Mouse (Mus musculus) layer of hippocampus, adult 2 months (tissue): ENCODE measurements around the gene Mat2a. TPM values are rescaled to one million over a fixed set of nuclear protein-coding genes. Genes with fewer than 3 reads are reported as not detected.

Experiments used
- DNase-seq, 2 experiments: peaks; one replicate each; pipeline ENCODE4 v3.0.0; 2022; ENCODE audit warnings: low spot score in 2 of 2
- H3K27ac ChIP-seq: fragments of 200-600 bp; 2 replicates; pipeline ENCODE4 v1.8.1; 2022
- H3K4me3 ChIP-seq: fragments of 200-600 bp; 2 replicates; pipeline ENCODE4 v1.8.1; 2022; ENCODE audit warnings: mild to moderate bottlenecking
- CTCF ChIP-seq: fragments of 200-600 bp; conservative IDR thresholded peaks from 2 replicates; pipeline ENCODE4 v1.8.1; 2022; ENCODE audit warnings: antibody characterized with exemption, mild to moderate bottlenecking, moderate library complexity
- total RNA-seq, 2 experiments: library from RNA; stranded (reverse); gene quantifications; 2 replicates each; pipeline ENCODE4 v1.2.3; 2021

The Mat2a gene
- total RNA-seq, 2 experiments from 2014 or later, result 172 to 195 TPM

DNA sequence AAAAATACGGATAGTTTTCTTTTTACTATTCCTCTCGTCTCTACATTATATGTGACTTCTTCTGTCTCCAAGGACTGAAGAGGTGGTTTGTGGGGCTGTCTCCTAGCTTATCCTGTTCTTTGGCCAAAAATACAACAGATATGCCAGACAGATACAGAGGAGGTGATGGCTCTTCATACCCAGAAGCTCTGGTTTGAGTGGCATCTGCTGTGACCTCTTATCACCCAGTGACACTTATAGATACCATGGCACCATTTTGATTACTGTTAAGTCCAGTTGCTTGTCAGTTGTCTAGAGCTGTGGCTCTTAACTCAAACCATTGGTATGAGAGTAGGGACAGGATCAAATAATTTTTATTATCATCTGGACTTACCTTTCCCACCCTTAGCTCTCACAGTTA is 8.1 kb upstream of the Mat2a start:
- no peak for DNase-seq
- no peak for TF ChIP-seq CTCF

DNA sequence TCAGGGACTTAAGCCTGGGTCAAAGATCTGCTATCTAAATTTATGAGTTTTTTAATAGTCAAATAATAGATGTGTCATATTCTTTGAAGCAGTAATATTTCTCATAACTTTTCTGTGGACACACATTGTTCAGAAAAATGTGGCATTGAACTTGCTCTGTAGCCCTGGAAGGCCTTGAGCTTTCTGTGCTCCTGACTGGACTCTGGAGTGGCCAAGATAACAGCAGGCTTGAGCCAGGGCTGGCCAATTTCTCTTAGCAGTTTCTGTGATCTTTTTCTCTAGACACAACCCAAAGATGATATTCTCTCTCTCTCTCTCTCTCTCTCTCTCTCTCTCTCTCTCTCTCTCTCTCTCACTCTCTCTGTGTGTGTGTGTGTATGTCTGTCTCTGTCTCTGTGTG is 5.7 kb upstream of the Mat2a start:
- DNase-seq, result no peak
- no peak for TF ChIP-seq CTCF
- no peak overlapping the region for H3K4me3 ChIP-seq

More for the DNA sequence above, 8.1 kb upstream of the Mat2a start:
- H3K4me3 ChIP-seq, result no peak overlapping the region
- no peak overlapping the region for H3K27ac ChIP-seq

DNA sequence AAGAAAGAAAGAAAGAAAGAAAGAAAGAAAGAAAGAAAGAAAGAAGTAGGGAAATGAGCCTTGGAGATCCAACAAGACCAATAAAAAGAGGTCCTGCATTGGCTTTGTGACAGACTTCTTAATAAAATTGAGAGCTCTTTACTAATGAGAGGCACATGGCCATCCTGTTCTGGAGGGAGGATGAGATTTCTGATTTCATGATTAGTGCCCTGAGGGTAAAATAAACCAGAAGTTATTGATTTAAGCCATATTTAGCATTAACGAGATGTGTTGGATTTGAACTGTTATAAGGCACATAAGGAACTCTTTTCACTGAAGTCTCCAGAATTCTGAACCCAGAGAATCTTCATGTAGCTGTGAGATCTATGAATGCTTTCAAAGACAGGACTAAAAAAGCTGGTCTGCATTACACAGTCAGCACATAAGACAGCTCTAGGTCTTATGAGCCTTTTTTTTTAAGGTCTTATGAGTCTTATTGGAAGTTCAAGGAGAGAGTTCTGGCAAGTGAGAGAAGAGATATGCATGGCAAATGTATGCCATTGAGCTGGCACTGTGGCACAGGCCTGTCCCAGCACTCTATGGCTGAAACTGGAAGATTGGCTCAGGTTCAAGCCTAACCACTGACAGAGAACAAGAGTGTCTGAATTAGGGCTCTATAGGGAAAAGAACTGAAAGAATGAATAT is 3.7 kb upstream of the Mat2a start:
- H3K4me3 ChIP-seq, result no peak overlapping the region
- no peak overlapping the region for H3K27ac ChIP-seq
- TF ChIP-seq CTCF, result no peak
- no peak for DNase-seq

More for the DNA sequence above, 5.7 kb upstream of the Mat2a start:
- H3K27ac ChIP-seq, result no peak overlapping the region

- peak overlapping the region; percentile 100 for H3K4me3 ChIP-seq
- peak overlapping the region; percentile 100 for H3K27ac ChIP-seq
- no peak for TF ChIP-seq CTCF
- DNase-seq, result peak; percentile 25 to 27
These were observed 1.0 kb upstream of the Mat2a start for GRCm38 (mm10) chr6:72440186-72440990.

- no peak for TF ChIP-seq CTCF
- H3K27ac ChIP-seq, result peak overlapping the region; percentile 100
- peak; percentile 90 to 92 for DNase-seq
- H3K4me3 ChIP-seq, result peak overlapping the region; percentile 100
These were observed 450 bp downstream of the Mat2a start for GRCm38 (mm10) chr6:72438862-72439354.

DNA sequence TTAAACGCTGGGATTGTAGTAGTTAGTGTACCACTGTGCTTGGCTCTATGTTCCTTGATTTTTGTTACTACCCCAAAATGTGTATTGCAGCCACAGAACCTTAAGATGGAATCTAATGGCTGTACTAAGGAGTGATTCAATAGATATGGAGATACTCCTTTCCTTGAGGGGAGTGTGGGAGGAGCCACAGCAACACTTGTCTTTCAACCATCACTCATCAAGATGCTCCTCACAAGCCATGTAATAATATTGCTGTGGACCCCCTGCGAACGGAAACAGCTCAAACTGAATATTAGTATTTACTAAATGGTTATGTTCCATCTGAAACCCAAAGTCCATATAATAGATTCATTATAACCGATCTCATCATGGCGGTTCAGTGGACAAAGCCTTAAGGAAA is 1.1 kb downstream of the Mat2a start:
- no peak for DNase-seq
- peak overlapping the region; percentile 100 for H3K27ac ChIP-seq
- H3K4me3 ChIP-seq, result peak overlapping the region; percentile 100
- no peak for TF ChIP-seq CTCF

- DNase-seq, result no peak
These were observed 7.2 kb downstream of the Mat2a start for GRCm38 (mm10) chr6:72432153-72432552.

DNA sequence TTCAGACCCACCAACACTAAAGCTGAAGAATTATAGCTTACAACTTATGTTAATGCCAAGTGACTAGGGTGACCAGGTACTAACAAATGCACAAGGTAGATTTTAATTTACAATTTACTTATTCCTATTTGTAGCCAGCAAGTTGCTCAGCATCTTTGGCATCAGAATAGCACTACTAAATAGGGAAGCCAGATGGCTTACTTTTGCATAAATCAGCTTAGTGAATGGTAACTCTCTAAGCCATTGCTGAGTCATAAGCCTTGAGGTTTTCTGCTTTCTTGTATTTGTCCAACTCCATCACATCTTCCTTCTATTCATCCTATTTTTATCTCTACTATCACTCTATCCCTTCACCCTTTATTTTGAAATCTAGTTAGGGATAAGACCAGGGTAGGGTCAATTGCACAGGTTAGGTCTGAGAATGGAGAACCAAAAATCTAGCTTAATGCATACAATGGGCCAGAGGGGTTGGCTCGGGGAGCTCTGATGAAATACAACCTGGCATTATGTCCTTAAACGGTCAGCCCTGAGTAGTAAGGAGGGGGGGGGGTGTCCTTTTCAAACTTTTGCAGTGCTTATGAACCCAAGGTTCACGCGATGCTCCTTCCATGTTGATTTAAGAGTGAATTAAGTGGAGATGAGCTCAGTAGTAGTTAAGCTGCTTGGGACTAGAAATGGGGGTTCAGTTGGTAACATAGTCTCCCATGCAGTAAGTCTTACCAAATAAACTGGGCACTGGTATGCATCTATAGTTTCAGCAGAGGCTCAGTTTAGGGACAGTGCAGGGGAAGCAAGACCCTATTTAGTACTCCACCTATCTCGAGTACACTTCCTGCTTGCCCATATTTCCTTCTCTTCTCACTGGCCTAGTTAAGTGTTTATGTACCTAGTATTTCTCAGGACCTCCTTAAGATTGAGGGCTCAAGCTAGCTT is 8.1 kb downstream of the Mat2a start:
- no peak for DNase-seq
- H3K27ac ChIP-seq, result peak overlapping the region; percentile 46; the same call in 1 of the 2 replicates
- H3K4me3 ChIP-seq, result no peak overlapping the region
- peak; percentile 48 for TF ChIP-seq CTCF

More at GRCm38 (mm10) chr6:72432153-72432552, 7.2 kb downstream of the Mat2a start:
- no peak overlapping the region for H3K27ac ChIP-seq
- H3K4me3 ChIP-seq, result no peak overlapping the region
- TF ChIP-seq CTCF, result no peak

- DNase-seq, result no peak
- no peak for TF ChIP-seq CTCF
- no peak overlapping the region for H3K27ac ChIP-seq
- no peak overlapping the region for H3K4me3 ChIP-seq
These were observed 10.1 kb downstream of the Mat2a start for GRCm38 (mm10) chr6:72429061-72429842.

- TF ChIP-seq CTCF, result peak; percentile 93
- Histone ChIP-seq H3K27ac (no peak overlapping the region), H3K4me3 (no peak overlapping the region)
- DNase-seq, result peak; percentile 46 to 82
These were observed 11.3 kb downstream of the Mat2a start for GRCm38 (mm10) chr6:72428036-72428435.

- no peak for DNase-seq
- no peak overlapping the region for H3K27ac ChIP-seq
- no peak for TF ChIP-seq CTCF
- no peak overlapping the region for H3K4me3 ChIP-seq
These were observed 13.7 kb downstream of the Mat2a start for GRCm38 (mm10) chr6:72425646-72426045.

DNA sequence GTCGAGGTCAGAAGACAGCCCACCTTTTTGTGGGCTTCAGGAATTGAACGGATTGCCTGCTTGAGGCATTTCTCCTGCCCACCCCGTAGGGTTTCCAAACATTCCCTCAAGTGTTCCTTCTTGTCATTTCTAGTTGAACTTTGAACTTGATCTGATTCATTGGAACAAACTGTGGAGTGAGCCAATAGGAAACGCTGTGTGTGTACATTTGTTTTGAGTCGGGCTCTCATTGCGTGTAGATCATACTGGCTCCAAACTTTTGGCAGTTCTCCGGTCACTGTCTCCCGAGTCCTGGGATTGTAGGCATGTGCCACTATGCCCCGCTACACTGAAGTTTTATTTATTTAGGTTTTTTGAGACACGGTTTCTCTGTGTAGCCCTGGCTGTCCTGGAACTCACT is 18.5 kb downstream of the Mat2a start:
- no peak for DNase-seq
- no peak for TF ChIP-seq CTCF
- no peak overlapping the region for H3K4me3 ChIP-seq
- no peak overlapping the region for H3K27ac ChIP-seq
